Mouse (Mus musculus): ENCODE measurements around the gene Trim80. TPM values are rescaled to one million over a fixed set of nuclear protein-coding genes. Genes with fewer than 3 reads are reported as not detected.
A peak's percentile ranks its signal among the peaks of the same experiment; 100 is the strongest.

The Trim80 gene
- polyA plus RNA-seq, 2 experiments = 0.15 TPM; not detected in 1

GRCm38 (mm10) chr11:115481553-115482259 lies 41.4 kb downstream of the Trim80 start:
- Histone ChIP-seq H3K4me2 (replicated peaks; ENCODE audit: low read depth, low read length, severe bottlenecking) (no peak overlapping the region), H3K9ac (ENCODE audit: low read depth, low read length, severe bottlenecking) (no peak overlapping the region), H3K9me3 (ENCODE audit: control insufficient read depth, low read length) (no peaks in the 10 kb centered on the region), H3K27me3 (ENCODE audit: control insufficient read depth, insufficient read depth, low read length) (no peaks in the 10 kb centered on the region), H3K27ac (replicated peaks; ENCODE audit: low read depth, low read length) (no peak overlapping the region), H3K4me3 (replicated peaks; ENCODE audit: low read length) (no peak overlapping the region), H3K36me3 (ENCODE audit: control insufficient read depth, insufficient read depth, low read length) (no peaks in the 10 kb centered on the region), H3K4me1 (ENCODE audit: control insufficient read depth, insufficient read depth, low read length) (no peaks in the 10 kb centered on the region)
- TF ChIP-seq POLR2A (IDR thresholded peaks at IDR 0.05; ENCODE audit: borderline replicate concordance, extremely low read depth, insufficient read depth, insufficient read length) = no peak
- ATAC-seq (ENCODE audit: low FRiP score, low read depth) (no peak), DNase-seq (ENCODE audit: low spot score) (no peak)
- 84% methylated on average over 6 of the region's 6 CpGs for WGBS

- no peak overlapping the region for H3K4me2 ChIP-seq (replicated peaks; ENCODE audit: low read depth, low read length, severe bottlenecking)
- H3K4me1 ChIP-seq (ENCODE audit: control insufficient read depth, insufficient read depth, low read length) = no peaks in the 10 kb centered on the region
- ATAC-seq (ENCODE audit: low FRiP score, low read depth) (no peak), DNase-seq (ENCODE audit: low spot score) (no peak)
- no peak overlapping the region for H3K9ac ChIP-seq (ENCODE audit: low read depth, low read length, severe bottlenecking)
- no peak overlapping the region for H3K4me3 ChIP-seq (replicated peaks; ENCODE audit: low read length)
- no peak overlapping the region for H3K27ac ChIP-seq (replicated peaks; ENCODE audit: low read depth, low read length)
- no peak for TF ChIP-seq POLR2A (IDR thresholded peaks at IDR 0.05; ENCODE audit: borderline replicate concordance, extremely low read depth, insufficient read depth, insufficient read length)
- H3K9me3 ChIP-seq (ENCODE audit: control insufficient read depth, low read length) = no peaks in the 10 kb centered on the region
- H3K27me3 ChIP-seq (ENCODE audit: control insufficient read depth, insufficient read depth, low read length) = no peaks in the 10 kb centered on the region
- H3K36me3 ChIP-seq (ENCODE audit: control insufficient read depth, insufficient read depth, low read length) = no peaks in the 10 kb centered on the region
- WGBS = 72% methylated on average over 11 of the region's 11 CpGs
Measured at GRCm38 (mm10) chr11:115483278-115483677, 42.9 kb downstream of the Trim80 start.

- no peak for TF ChIP-seq POLR2A (IDR thresholded peaks at IDR 0.05; ENCODE audit: borderline replicate concordance, extremely low read depth, insufficient read depth, insufficient read length)
- Histone ChIP-seq H3K9ac (ENCODE audit: low read depth, low read length, severe bottlenecking) (no peak overlapping the region), H3K27ac (replicated peaks; ENCODE audit: low read depth, low read length) (no peak overlapping the region), H3K4me1 (ENCODE audit: control insufficient read depth, insufficient read depth, low read length) (no peaks in the 10 kb centered on the region), H3K4me2 (replicated peaks; ENCODE audit: low read depth, low read length, severe bottlenecking) (no peak overlapping the region), H3K36me3 (ENCODE audit: control insufficient read depth, insufficient read depth, low read length) (0 out of 2 replicates have a peak, but pooled peaks cover 3% of the 10 kb centered on the region), H3K27me3 (ENCODE audit: control insufficient read depth, insufficient read depth, low read length) (no peaks in the 10 kb centered on the region), H3K4me3 (replicated peaks; ENCODE audit: low read length) (no peak overlapping the region), H3K9me3 (ENCODE audit: control insufficient read depth, low read length) (no peaks in the 10 kb centered on the region)
- WGBS = 18% methylated on average over 6 of the region's 6 CpGs
- ATAC-seq (ENCODE audit: low FRiP score, low read depth) (no peak), DNase-seq (ENCODE audit: low spot score) (peak; percentile 80)
Measured at GRCm38 (mm10) chr11:115483726-115484125, 43.4 kb downstream of the Trim80 start.

GRCm38 (mm10) chr11:115485155-115485554 lies 44.8 kb downstream of the Trim80 start:
- peaks cover 16% of the 10 kb centered on the region; the same call in 1 of the 2 replicates for H3K36me3 ChIP-seq (ENCODE audit: control insufficient read depth, insufficient read depth, low read length)
- H3K27me3 ChIP-seq (ENCODE audit: control insufficient read depth, insufficient read depth, low read length) = no peaks in the 10 kb centered on the region
- H3K9me3 ChIP-seq (ENCODE audit: control insufficient read depth, low read length) = no peaks in the 10 kb centered on the region
- ATAC-seq (ENCODE audit: low FRiP score, low read depth) = peak; percentile 42; the same call in 1 of the 2 replicates
- WGBS = 59% methylated on average over 12 of the region's 12 CpGs
- no peak for DNase-seq (ENCODE audit: low spot score)
- TF ChIP-seq POLR2A (IDR thresholded peaks at IDR 0.05; ENCODE audit: borderline replicate concordance, extremely low read depth, insufficient read depth, insufficient read length) = no peak
- H3K4me2 ChIP-seq (replicated peaks; ENCODE audit: low read depth, low read length, severe bottlenecking) = no peak overlapping the region
- H3K4me1 ChIP-seq (ENCODE audit: control insufficient read depth, insufficient read depth, low read length) = no peaks in the 10 kb centered on the region
- no peak overlapping the region for H3K27ac ChIP-seq (replicated peaks; ENCODE audit: low read depth, low read length)
- H3K4me3 ChIP-seq (replicated peaks; ENCODE audit: low read length) = no peak overlapping the region
- H3K9ac ChIP-seq (ENCODE audit: low read depth, low read length, severe bottlenecking) = no peak overlapping the region

- no peak for TF ChIP-seq POLR2A (IDR thresholded peaks at IDR 0.05; ENCODE audit: borderline replicate concordance, extremely low read depth, insufficient read depth, insufficient read length)
- Histone ChIP-seq H3K27me3 (ENCODE audit: control insufficient read depth, insufficient read depth, low read length) (no peaks in the 10 kb centered on the region), H3K9ac (ENCODE audit: low read depth, low read length, severe bottlenecking) (no peak overlapping the region)
Measured at GRCm38 (mm10) chr11:115488551-115489104, 48.3 kb downstream of the Trim80 start.

More at GRCm38 (mm10) chr11:115488551-115489104, 48.3 kb downstream of the Trim80 start:
- 0 out of 2 replicates have a peak, but pooled peaks cover 5% of the 10 kb centered on the region for H3K4me1 ChIP-seq (ENCODE audit: control insufficient read depth, insufficient read depth, low read length)
- no peak overlapping the region for H3K4me3 ChIP-seq (replicated peaks; ENCODE audit: low read length)
- H3K4me2 ChIP-seq (replicated peaks; ENCODE audit: low read depth, low read length, severe bottlenecking) = no peak overlapping the region
- no peak for ATAC-seq (ENCODE audit: low FRiP score, low read depth)
- no peak overlapping the region for H3K27ac ChIP-seq (replicated peaks; ENCODE audit: low read depth, low read length)
- DNase-seq (ENCODE audit: low spot score) = no peak
- peaks cover 16% of the 10 kb centered on the region; the same call in 1 of the 2 replicates for H3K36me3 ChIP-seq (ENCODE audit: control insufficient read depth, insufficient read depth, low read length)
- WGBS = 85% methylated on average over 17 of the region's 19 CpGs
- no peaks in the 10 kb centered on the region for H3K9me3 ChIP-seq (ENCODE audit: control insufficient read depth, low read length)

All from limb, embryonic 14.5 days (tissue).